In genomic region chr3:79285097-79285675, GRCm38 (mm10) we compare ENCODE assay signal across 8 mouse cellular contexts. TPM values are rescaled to one million over a fixed set of nuclear protein-coding genes. Genes with fewer than 3 reads are reported as not detected.
DNase-seq lines count a peak whose midpoint lies in the region; ATAC-seq and TF ChIP-seq lines count a peak whose summit lies in the region.

No protein-coding gene starts in this region.

- peak overlapping the region; percentile 59 for H3K4me3 ChIP-seq in forebrain, embryonic 15.5 days
- peak overlapping the region; percentile 93 for H3K4me3 ChIP-seq in limb, embryonic 12.5 days (replicated peaks)

- H3K9ac ChIP-seq in forebrain, embryonic 15.5 days (replicated peaks) = peak overlapping the region; percentile 87
- H3K9ac ChIP-seq in limb, embryonic 12.5 days (replicated peaks) = no peak overlapping the region

- no peak for TF ChIP-seq POLR2A in brain, embryonic 14.5 days (IDR thresholded peaks at IDR 0.05; ENCODE audit: borderline replicate concordance, extremely low read depth, insufficient read depth, insufficient read length, poor library complexity, severe bottlenecking)

- no peak for TF ChIP-seq CTCF in brain, embryonic 14.5 days (IDR thresholded peaks at IDR 0.05; ENCODE audit: borderline replicate concordance, extremely low read depth, insufficient read depth, insufficient read length)

- DNase-seq in kidney, adult 9 months = peak; percentile 16
- DNase-seq in kidney, adult 11 months = no peak
- peak; percentile 63 for DNase-seq in brain, embryonic 14.5 days (ENCODE audit: low read depth)
- DNase-seq in right cerebral cortex, postnatal 25 days = peak; percentile 34
- DNase-seq in urinary bladder, postnatal 14 days (ENCODE audit: low spot score) = no peak
- no peak for DNase-seq in thymus, postnatal 0 days (ENCODE audit: low spot score)

- no peaks in the 10 kb centered on the region for H3K9me3 ChIP-seq in forebrain, embryonic 15.5 days
- H3K9me3 ChIP-seq in limb, embryonic 12.5 days = no peaks in the 10 kb centered on the region

- no peaks in the 10 kb centered on the region for H3K36me3 ChIP-seq in forebrain, embryonic 15.5 days
- H3K36me3 ChIP-seq in limb, embryonic 12.5 days = no peaks in the 10 kb centered on the region

- no peaks in the 10 kb centered on the region for H3K27me3 ChIP-seq in forebrain, embryonic 15.5 days
- H3K27me3 ChIP-seq in limb, embryonic 12.5 days = peaks cover 8% of the 10 kb centered on the region; the same call in 1 of the 2 replicates

- 38% methylated on average over 13 of the region's 13 CpGs for WGBS in forebrain, embryonic 15.5 days
- 76% methylated on average over 13 of the region's 13 CpGs for WGBS in limb, embryonic 12.5 days

- H3K4me2 ChIP-seq in forebrain, embryonic 15.5 days (replicated peaks) = peak overlapping the region; percentile 77
- H3K4me2 ChIP-seq in limb, embryonic 12.5 days = peak overlapping the region; percentile 88

- no peak for ATAC-seq in forebrain, embryonic 15.5 days (replicated peaks)
- no peak for ATAC-seq in limb, embryonic 12.5 days (ENCODE audit: insufficient number of reproducible peaks, insufficient read depth, low FRiP score, low TSS enrichment, low read depth)

- H3K4me1 ChIP-seq in forebrain, embryonic 15.5 days = peaks cover 50% of the 10 kb centered on the region
- peaks cover 40% of the 10 kb centered on the region for H3K4me1 ChIP-seq in limb, embryonic 12.5 days (replicated peaks)

- no peak overlapping the region for H3K27ac ChIP-seq in forebrain, embryonic 15.5 days (replicated peaks)
- H3K27ac ChIP-seq in limb, embryonic 12.5 days = no peak overlapping the region

RNA-seq across cellular contexts. Expression of gene Rapgef2, which starts 1.1 kb away (rescaled TPM):
- 17.8 and 24.0 TPM in 2 replicates for polyA plus RNA-seq in brain, embryonic 14.5 days (2012; rRNA removed)
- polyA plus RNA-seq in forebrain, embryonic 15.5 days (2015; fragmentation: Nextera tagmentation; extraction: Ambion mirVana) = 11.4 and 11.8 TPM in 2 replicates
- polyA plus RNA-seq in limb, embryonic 12.5 days (2016; fragmentation: Nextera tagmentation; extraction: Ambion mirVana) = 9.8 and 10.4 TPM in 2 replicates
- 4.3 and 5.7 TPM in 2 replicates for polyA plus RNA-seq in thymus, postnatal 0 days (2015; fragmentation: Nextera tagmentation; extraction: Ambion mirVana)

RNA-seq across cellular contexts. Expression of gene Gm17359, which starts 51.3 kb away (rescaled TPM):
- 0.04 TPM in 1 of 2 replicates, not detected in the other for polyA plus RNA-seq in brain, embryonic 14.5 days (2012; rRNA removed)
- polyA plus RNA-seq in forebrain, embryonic 15.5 days (2015; fragmentation: Nextera tagmentation; extraction: Ambion mirVana) = not detected in 2 replicates
- polyA plus RNA-seq in limb, embryonic 12.5 days (2016; fragmentation: Nextera tagmentation; extraction: Ambion mirVana) = not detected in 2 replicates
- polyA plus RNA-seq in thymus, postnatal 0 days (2015; fragmentation: Nextera tagmentation; extraction: Ambion mirVana) = 0.23 TPM in 1 of 2 replicates, not detected in the other

Comparison
In these comparisons a context has a peak if more than half of its experiments do, and no peak if none do; other contexts are left out.
1. DNase-seq: peak in kidney, adult 9 months (single experiment), brain, embryonic 14.5 days (single experiment) and right cerebral cortex, postnatal 25 days (single experiment); none in kidney, adult 11 months (single experiment), urinary bladder, postnatal 14 days (single experiment) and thymus, postnatal 0 days (single experiment).